Mouse (Mus musculus) T-helper 2 cell (primary cell): ENCODE measurements at regions not wholly inside any gene's neighbourhood (a gene's known extent, or its start where the extent isn't known, plus 50 kb on each side); places are given as distances from the start of the nearest gene placed in this dataset.
"Not testable (repeated sequence)": the region's sequence is repeated elsewhere in the genome, so short reads cannot be mapped to it uniquely, and the experiment has no call there.

Experiments used
- in situ Hi-C: fragments of 300-600 bp; cut with MboI, MseI; formaldehyde crosslinking; loops from one replicate; pipeline ENCODE4 v1.15.1; 2025; ENCODE audit warnings: high pct_unique_total_duplicates

DNA sequence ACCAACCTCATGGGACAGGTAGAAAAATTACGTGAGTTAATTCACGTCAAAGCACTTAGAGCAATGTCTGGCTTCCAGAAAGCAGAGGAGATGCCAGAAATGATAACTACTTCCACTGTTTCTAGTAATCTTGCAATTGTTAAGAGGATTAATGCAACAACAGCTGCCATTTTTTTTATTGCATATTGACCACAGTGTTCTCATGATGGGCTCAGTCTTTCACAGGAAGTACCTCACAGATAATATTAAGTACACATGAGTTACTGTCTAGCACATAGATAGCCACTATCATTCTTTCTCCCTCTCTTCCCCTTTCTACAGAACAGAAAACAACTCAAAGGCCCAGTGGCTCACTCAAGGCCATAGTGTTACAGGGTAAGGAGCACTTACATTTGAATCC is 104.8 kb upstream of the Abca1 start:
- in situ Hi-C loops = no loop called here

DNA sequence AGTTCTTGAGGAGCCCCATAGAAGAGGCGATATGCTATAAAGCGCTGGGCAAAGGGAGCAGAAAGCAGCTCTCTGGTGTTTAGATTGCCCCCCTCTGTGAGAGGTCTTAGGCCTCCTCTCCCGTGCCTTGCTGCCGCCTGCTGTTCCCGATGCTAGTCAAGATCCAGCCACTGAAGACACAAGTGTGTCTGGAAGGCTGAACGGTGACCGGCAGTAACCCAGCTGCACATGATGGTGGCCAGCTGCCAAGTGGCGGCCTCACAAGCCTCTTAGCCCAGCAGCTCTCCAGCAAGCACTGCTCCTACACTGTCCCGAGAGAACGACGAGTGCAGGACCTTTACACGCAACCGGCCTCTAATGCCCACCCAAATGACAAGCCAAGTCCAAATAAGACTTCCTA is 104.1 kb upstream of the Abca1 start:
- in situ Hi-C loops = no loop called here

- in situ Hi-C loops = no loop called here
Observed at GRCm38 (mm10) chr4:53262466-53262865, 102.8 kb upstream of the Abca1 start.

DNA sequence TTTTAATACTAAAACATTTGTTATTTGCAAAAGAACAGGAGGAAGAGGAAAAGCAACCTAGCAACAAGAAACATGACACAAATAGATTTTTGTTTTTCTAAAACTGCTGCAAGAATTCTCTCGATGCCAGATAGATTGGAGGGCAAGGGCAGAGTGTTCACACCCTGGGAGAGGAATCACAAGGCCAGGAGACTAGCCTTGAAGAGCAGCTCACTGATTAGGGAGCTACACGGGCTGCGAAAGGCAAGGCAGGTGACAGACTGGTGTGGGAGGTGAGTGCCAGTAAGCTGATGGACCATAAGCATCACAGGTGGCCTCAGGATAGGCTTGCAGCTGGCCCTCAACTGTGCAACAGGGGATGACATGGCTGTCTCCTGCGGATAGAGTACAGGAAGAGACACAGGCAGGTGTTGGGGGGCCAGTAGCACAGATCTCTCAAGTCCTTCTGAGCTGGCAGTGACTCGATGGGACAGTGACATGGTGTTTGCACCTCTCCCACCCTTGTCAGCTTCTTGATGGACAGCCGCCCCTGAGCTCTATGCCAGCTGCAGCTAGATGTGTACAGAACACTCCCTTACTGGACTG is 102.0 kb upstream of the Abca1 start:
- in situ Hi-C loops = no loop called here

DNA sequence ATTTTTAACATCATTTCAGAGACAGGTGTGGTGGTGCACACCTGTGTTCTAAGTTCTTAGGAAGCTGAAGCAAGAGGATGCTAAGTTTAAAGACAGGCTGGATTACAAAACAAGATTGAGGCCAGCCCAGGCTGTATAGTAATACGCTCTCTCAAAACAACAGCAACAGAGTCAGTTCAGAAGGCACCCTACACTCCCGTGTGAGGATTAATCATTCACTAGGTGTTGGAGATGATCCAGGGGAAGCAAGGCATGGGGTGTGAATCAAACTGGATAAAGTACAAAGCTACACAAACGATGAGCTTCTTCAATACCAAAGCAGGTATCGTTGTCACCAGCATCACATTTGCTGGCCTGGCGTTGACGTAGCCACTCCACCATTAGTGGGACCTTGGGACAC is 99.3 kb upstream of the Abca1 start:
- in situ Hi-C loops = no loop called here

DNA sequence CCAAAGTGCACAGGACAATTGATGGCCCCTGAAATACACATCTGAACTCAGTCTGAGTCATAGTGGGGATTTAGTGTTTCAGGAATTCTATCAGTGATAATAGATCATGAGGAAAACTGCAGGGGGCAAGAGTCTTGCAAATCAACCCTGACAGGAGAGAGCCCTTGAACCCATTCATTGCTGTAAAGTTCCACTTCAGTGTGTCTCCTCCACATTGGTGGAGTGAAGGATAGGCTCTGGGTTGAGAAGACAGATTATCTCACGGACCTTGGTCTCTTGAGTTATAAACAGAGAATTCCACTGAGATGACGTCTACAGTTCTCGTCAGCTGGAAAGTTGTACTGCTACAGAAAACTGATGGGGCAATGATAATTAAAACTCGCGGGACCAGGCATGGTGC is 97.3 kb upstream of the Abca1 start:
- in situ Hi-C loops = no loop called here

DNA sequence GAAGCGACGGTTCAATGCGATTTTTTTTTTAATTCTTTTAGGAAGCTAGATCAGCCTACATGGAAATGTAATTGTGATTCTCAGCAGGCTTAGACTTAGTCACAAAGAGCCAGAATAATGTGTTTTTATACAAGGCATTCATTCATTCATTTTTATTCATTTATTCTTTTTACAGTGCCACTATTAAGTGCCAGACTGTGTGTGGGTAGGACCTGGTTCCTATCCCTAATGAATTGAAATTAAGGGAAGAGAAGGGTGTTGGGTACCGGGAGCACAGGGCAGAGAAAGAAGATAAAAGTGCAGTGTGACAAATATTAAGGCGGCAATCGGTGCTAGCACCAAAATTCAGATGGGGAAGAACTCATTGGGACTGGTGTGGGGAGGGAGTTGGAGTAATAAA is 94.8 kb upstream of the Abca1 start:
- in situ Hi-C loops = no loop called here

DNA sequence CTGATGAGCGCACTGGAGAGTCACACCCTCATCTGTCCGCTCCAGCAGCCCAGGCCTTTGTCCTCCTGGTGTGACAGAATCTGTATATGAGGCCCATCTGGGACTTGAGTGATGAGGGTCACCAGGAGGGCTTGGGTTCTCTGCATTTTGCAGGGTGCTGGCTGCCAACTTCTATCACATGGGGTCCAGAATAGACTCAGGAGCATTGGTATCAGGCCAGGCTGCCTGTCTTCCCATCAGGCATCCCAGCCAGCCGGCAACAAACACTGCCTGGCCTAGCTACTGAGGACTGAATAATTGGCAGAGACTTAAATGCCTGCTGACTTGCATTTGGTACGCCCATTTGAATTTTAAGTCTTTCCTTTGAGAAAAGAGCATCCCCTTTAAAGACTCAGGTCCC is 94.0 kb upstream of the Abca1 start:
- in situ Hi-C loops = no loop called here

DNA sequence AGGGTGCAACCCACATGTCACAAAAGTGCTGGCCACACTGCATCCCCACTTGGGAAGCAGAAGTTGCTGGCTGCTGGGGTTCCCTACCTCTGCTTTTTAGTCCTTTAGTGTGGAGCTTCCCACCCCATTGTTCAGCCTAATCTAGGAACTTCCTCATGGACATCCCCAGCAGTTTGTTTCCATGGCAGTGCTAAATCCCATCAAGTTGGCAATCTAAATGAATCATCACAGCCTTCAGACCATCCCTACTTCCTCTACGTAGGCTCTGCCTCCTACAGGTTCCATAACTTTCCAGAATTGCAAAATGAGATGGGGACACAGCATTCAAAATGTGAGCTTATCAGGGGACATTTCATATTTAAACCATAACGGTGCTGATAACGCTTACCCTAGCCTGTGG is 90.6 kb upstream of the Abca1 start:
- in situ Hi-C loops = no loop called here

DNA sequence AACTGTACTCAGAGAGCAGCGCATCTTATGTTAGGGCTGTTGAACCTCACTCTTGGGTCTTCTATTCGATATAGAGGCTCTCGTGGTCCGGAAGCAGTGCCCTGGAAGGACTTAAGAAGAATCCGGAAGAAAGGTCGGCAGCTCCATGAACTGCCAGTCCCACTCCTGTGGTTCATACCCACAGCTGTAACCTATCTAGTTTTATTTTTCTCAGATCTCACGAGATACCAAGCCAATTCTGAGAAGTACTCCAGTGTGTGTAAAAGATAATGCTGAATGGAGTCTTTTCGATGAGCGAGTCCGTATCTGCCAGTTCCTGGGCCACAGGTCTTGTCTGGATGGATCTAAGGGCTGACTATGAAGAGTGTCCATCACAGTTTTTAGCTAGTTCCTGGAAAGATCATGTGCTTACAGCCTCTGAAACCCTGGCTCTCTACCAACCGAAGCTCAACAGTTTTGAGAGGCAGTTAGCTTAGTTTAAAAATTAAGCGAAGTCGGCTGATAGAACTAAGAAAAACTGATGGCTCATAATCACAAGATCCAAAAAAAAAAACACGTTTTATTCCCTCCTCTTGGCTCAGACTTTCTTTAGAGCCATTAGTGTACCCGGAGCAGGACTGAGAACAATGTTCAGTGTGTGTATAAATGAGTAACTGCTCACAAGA is 86.5 kb upstream of the Abca1 start:
- in situ Hi-C loops = no loop called here

GRCm38 (mm10) chr4:53245553-53245952 is 85.9 kb upstream of the Abca1 start:
- in situ Hi-C loops = no loop called here

- in situ Hi-C loops = not testable (repeated sequence)
Observed at GRCm38 (mm10) chr4:53243473-53243872, 83.8 kb upstream of the Abca1 start.

DNA sequence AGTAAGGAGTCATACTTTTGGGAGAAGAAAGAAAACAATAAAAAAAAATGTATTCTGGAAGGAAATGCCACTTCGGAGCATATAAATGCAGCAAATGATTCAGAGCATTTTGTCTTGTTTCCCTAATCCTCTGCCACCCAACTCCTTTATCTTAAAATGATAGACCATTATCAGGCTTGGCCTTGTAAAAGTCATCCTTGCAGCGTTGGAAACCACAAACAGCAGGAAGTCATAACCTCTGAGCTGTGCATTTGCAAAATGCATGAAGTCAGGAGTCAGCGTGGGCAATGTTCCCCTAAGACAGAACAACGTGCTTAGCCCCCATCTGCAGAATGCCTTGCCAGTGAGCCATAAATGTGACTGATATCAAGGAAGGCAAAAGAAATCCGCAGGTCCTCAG is 80.2 kb upstream of the Abca1 start:
- in situ Hi-C loops = no loop called here

DNA sequence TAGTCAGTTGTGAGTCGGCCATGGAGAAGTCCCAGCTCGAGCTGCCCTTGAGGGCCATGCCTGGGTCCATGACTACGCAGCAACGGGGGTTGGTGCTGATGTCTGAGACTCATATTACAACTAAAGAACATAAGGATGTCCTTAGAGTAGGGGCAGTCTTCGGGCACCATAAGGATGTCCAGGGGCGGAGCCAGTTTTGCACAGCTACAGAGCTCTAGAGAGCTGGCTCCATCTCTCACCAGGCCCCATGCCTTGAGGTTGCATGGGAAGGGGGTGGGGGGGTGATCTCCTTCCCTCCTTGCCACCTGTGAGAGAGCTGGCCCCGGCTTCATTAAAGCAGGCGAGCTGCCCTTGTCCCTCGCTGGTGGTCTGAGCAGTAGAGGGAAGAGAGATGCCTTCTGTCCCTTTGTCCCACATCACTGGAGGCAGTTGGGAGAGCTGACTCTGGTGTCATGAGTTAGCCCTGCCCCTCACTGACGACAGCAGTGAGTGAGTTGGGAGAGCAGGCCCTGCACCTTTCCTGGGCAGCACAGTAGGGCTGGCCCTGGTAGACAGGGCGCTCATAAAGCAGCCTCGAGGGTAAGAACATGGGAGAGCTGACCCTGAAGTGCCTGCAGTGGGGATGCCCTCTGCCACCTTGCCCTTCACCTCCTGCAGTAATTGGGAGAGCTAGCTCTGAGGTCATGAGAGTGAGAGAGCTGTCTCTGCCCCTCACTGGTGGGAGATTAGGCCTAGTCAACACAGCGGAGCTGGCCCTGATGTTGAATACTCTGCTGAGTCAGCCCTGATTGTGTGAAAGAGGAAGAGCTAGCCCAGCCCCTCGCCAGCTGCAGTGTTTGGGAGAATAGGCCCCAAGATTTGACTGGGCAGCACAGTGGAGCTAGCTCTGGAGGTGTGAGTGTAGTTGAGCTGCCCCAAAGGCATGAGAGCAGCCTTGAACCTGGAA is 78.9 kb upstream of the Abca1 start:
- in situ Hi-C loops = no loop called here

DNA sequence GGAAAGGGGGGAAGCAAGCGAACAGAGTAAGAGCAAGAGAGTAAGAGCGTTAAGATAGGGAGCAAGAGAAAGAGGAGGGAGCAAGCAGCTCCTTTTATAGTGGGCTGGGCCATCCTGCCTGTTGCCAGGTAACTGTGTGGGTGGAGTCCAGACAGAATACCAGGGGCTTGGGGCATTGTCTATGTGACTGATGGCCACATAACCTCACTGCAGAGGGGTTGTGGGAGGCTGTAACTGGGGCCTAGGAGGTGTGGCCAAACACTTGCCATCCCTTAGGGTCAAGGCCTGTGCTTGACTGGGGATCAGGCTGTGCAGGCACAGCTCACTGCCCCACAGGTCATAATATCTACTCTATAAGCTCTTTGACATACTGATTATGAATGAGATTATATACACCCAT is 76.2 kb upstream of the Abca1 start:
- in situ Hi-C loops = no loop called here

DNA sequence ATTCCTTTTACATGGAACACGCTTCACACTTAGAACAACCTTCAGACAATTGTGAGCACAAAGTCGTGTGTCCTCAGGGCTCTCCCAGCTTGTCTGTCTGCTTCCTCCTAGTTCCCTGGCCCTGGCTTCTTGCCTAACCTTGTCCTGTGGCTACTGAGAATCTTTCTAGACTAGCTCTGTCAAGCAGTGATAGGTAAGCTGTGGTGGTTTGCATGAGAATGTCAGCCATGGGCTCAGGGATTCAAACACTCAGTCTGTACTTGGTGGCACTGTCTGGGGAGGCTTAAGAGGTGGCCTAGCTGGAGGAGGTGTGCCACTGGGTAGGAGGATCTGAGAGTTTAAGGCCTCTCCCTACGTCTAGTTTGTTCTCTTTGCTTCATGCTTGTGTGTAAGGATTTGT is 72.7 kb upstream of the Abca1 start:
- in situ Hi-C loops = no loop called here

DNA sequence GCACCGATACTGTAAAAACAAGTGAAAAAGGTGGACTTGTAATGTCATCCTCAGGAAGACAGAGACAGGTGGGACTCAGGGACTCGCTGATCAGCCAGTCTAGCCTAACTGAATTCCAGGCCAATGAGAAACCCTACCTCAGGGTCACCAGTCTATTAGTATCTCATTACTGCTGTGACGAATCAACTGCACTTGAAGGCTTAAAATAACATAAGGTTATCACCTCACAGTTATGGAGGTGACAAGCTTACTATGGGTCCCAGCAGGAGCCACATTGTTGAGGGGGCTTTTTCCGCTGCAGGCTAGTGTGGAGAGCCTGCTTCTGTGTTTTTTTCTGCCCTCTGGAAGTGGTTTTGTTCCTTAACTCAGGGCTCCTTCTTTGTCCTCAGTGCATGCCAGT is 72.2 kb upstream of the Abca1 start:
- in situ Hi-C loops = no loop called here

DNA sequence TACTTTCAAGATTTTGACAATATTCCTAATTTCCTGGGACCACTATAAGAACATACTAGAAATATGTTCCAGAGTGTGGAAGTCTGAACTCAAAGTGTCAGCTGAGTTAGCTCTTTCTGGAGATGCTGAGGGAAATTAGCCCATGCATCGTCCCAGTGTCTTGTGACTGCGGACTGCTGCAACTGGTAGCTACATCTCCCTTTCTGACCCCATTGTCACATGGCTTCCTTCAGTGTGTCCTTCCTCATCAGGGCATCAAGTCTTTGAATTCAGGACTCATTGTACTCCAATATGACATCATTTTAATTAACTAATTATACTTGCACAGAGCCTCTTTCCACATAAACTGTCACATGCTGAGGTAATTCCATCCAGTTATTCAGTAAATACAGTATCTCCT is 71.4 kb upstream of the Abca1 start:
- in situ Hi-C loops = no loop called here

DNA sequence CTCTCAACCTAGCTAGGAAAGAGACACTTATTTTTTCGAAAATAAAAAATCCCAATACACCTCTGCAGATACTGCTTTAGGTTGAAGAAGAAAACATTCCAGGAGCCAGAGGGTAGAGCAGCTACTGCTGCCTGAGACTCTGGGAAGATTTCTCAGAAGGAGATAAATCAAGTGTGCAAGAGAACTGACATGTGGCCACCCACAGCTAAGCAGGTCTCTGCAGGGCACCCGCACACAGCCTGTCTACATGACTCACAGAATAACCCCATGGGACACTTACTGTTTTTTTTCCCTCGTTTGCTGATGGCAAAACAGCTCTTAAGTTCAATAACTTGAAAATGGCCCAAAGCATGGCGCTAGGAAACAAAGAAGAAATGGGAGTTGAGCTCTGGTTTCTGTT is 68.7 kb upstream of the Abca1 start:
- in situ Hi-C loops = no loop called here

GRCm38 (mm10) chr4:53227771-53228170 is 68.1 kb upstream of the Abca1 start:
- in situ Hi-C loops = no loop called here

- in situ Hi-C loops = no loop called here
Observed at GRCm38 (mm10) chr4:53227071-53227470, 67.4 kb upstream of the Abca1 start.

DNA sequence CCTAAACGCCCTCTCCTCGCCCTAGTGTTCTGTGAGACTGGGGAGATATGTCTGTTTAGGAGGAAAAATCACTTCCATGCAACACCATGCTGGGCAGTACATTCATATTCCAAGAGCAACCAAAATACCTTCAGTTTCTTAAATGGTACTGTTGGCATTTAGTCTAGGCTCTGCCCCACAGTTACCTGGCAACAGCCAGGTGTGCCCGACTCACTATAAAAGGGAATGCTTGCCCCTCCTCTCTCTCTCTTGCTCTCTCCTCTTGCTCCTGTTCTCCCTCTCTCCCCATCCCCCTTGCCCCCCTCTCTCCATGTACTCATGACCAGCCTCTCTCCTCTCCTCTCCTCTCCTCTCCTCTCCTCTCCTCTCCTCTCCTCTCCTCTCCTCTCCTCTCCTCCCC is 66.7 kb upstream of the Abca1 start:
- in situ Hi-C loops = no loop called here

DNA sequence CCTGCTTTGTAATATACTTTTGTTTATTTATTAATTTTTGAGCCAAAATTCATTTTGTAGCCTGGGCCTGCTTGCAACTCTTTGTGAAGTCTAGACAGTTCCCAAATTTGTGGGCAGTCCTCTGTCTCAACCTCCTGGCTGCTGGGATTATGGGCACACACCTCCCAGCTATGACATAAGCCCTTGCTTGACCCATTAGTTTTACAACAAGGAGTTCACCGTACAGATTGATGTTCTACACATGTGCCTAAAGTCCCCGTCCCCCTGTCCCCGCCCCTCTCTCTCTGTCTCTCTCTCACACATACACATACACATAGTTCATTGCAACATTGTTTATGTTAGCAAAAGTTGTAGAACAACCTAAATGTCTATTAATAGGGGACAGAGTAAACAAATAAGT is 63.7 kb upstream of the Abca1 start:
- in situ Hi-C loops = loop anchor here (25.0 kb wide), 1 partner anchor 786 kb away; the partner anchor contains the start of gene Smc2
